Mouse (Mus musculus): ENCODE results near the gene Smad9. TPM values are rescaled to one million over a fixed set of nuclear protein-coding genes. Genes with fewer than 3 reads are reported as not detected.

Smad9 gene
- total and polyA plus RNA-seq, 3 experiments: 1.0 to 3.5 (median 1.6) TPM

DNA sequence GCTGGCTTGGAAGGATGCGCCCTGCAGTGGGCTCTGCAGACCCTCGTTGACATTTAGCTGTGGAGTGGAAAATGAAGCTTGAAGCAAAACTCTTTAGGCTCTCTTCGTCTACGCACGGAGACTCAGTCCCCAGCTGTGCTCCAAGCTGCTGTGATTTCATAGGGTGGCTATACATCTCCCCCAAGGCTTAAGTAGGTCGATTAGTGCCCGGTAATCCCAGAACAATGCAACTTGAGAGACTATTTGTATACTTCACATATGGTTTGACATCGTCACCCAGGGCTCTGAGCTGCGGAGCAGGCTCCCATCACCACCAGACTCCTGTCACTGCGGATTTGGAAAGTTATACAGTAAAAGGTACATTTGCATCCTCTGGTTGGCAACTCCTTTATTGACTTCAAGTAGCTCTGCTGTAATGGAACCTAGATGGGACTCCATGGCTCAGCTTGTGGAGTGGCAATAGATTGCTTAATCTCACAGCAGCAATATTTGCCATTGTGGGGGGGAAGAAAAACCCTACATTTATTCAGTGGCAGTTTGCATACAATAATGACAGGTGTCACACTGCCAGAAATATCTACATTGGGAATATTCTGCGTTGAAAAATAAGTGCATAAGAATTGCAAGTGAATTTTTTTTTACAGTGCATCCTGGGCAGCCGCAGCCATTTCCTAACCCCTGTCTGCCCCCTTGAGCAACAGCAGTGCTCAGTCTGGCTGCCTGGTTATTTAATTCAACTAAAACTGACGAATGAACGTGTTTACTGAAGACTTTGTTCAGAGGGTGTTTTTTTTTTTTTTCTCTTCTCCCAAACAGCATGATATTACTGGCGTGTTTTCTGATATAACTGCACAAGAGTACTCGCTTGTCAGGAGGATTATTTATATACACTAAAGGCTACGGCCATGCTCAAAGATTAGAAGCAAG lies 14.2 kb downstream of the Smad9 start:
- no peaks in the 10 kb centered on the region for H3K27me3 ChIP-seq (ENCODE audit: control insufficient read depth, insufficient read depth, low read length)
- WGBS: 74% methylated on average over 17 of the region's 17 CpGs
- H3K36me3 ChIP-seq (ENCODE audit: control insufficient read depth, insufficient read depth, low read length): no peaks in the 10 kb centered on the region
- H3K4me3 ChIP-seq: no peak overlapping the region
- H3K4me1 ChIP-seq (ENCODE audit: control insufficient read depth, insufficient read depth, low read length): no peaks in the 10 kb centered on the region
- intact Hi-C loops (cut with DNase I): no loop called here
- TF ChIP-seq CTCF (IDR thresholded peaks at IDR 0.05) (no peak), EP300 (IDR thresholded peaks at IDR 0.05; ENCODE audit: insufficient read depth, low read depth, low read length) (no peak), POLR2A (IDR thresholded peaks at IDR 0.05; ENCODE audit: insufficient read depth, low read depth, low read length) (no peak)
- no peaks in the 10 kb centered on the region for H3K79me2 ChIP-seq (replicated peaks; ENCODE audit: control insufficient read depth, insufficient read depth, low read length)
- no peak overlapping the region for H3K9ac ChIP-seq (ENCODE audit: low read depth, low read length)
- no peak overlapping the region for H3K27ac ChIP-seq
- DNase-seq: no peak

DNA sequence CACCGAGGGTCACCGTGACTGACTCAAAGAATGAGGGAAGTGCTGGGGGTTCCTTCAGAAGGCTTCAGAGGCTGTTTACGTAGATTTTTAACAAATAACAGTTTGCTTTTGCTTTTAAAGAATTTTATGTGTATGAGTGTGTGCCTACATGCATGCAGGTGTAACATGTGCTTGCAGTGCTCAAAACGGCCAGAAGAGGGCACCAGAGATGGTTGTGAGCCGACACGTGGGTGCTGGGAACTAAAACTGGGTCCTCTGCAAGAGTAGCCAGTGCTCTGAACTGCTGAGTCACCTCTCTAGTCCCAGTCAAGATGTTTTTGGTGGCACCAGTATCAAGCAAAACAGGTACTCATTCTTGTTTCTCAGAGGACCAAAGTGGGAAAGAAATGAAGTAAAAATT lies 18.2 kb downstream of the Smad9 start:
- H3K4me1 ChIP-seq (ENCODE audit: control insufficient read depth, insufficient read depth, low read length): no peaks in the 10 kb centered on the region
- H3K36me3 ChIP-seq (ENCODE audit: control insufficient read depth, insufficient read depth, low read length): no peaks in the 10 kb centered on the region
- intact Hi-C loops (cut with DNase I): no loop called here
- DNase-seq: no peak
- H3K4me3 ChIP-seq: no peak overlapping the region
- H3K27ac ChIP-seq: no peak overlapping the region
- 85% methylated on average over 6 of the region's 6 CpGs for WGBS
- H3K27me3 ChIP-seq (ENCODE audit: control insufficient read depth, insufficient read depth, low read length): no peaks in the 10 kb centered on the region
- no peak overlapping the region for H3K9ac ChIP-seq (ENCODE audit: low read depth, low read length)
- no peaks in the 10 kb centered on the region for H3K79me2 ChIP-seq (replicated peaks; ENCODE audit: control insufficient read depth, insufficient read depth, low read length)
- TF ChIP-seq EP300 (IDR thresholded peaks at IDR 0.05; ENCODE audit: insufficient read depth, low read depth, low read length) (no peak), CTCF (IDR thresholded peaks at IDR 0.05) (peak; percentile 25; the same call in 1 of the 2 replicates)

DNA sequence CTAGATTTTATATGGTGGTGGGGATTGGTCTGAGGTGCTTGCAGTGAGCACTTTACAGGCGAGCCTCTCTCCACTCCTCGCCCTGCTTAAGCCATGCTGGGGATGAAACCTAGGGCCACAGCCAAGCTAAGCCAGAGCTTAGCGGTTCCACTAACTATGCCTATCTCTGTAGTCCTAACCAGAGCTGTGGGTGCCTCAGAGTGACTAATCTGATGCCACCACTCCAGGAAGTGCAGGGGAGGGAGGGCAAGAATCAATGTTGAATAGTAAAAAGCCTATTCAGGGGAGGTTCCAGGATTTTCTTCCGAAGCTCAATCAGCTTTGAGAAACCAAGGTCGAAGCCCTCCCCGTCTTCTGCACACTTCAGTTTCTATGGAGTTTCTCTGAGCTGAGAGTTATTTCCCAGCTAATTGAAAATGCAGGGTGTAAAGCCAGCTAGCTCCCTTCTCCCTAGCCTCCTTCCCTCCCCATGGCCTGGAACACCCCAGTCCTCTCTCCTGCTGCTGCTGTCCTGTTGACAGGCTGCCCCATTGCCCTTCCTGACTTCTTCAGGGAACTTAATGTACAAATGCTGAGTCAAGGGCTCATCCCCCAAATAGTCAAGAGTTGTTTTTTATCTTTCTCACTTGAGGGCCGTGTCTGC lies 20.7 kb downstream of the Smad9 start:
- DNase-seq: no peak
- 67% methylated on average over 7 of the region's 7 CpGs for WGBS
- no peak overlapping the region for H3K4me3 ChIP-seq

GRCm38 (mm10) chr3:54790601-54791000 lies 35.2 kb downstream of the Smad9 start:
- Histone ChIP-seq H3K36me3 (ENCODE audit: control insufficient read depth, insufficient read depth, low read length) (no peaks in the 10 kb centered on the region), H3K27ac (no peak overlapping the region), H3K4me1 (ENCODE audit: control insufficient read depth, insufficient read depth, low read length) (no peaks in the 10 kb centered on the region), H3K9ac (ENCODE audit: low read depth, low read length) (no peak overlapping the region), H3K27me3 (ENCODE audit: control insufficient read depth, insufficient read depth, low read length) (no peaks in the 10 kb centered on the region), H3K79me2 (replicated peaks; ENCODE audit: control insufficient read depth, insufficient read depth, low read length) (no peaks in the 10 kb centered on the region), H3K4me3 (no peak overlapping the region)
- WGBS: 40% methylated on average over 2 of the region's 2 CpGs
- intact Hi-C loops (cut with DNase I): no loop called here
- no peak for DNase-seq
- TF ChIP-seq POLR2A (IDR thresholded peaks at IDR 0.05; ENCODE audit: insufficient read depth, low read depth, low read length): no peak
- TF ChIP-seq EP300 (IDR thresholded peaks at IDR 0.05; ENCODE audit: insufficient read depth, low read depth, low read length): no peak
- no peak for TF ChIP-seq CTCF (IDR thresholded peaks at IDR 0.05)

More for the DNA sequence above, 20.7 kb downstream of the Smad9 start:
- no peak overlapping the region for H3K27ac ChIP-seq
- no peak overlapping the region for H3K9ac ChIP-seq (ENCODE audit: low read depth, low read length)
- H3K79me2 ChIP-seq (replicated peaks; ENCODE audit: control insufficient read depth, insufficient read depth, low read length): no peaks in the 10 kb centered on the region
- H3K4me1 ChIP-seq (ENCODE audit: control insufficient read depth, insufficient read depth, low read length): no peaks in the 10 kb centered on the region
- H3K36me3 ChIP-seq (ENCODE audit: control insufficient read depth, insufficient read depth, low read length): no peaks in the 10 kb centered on the region
- intact Hi-C loops (cut with DNase I): no loop called here
- H3K27me3 ChIP-seq (ENCODE audit: control insufficient read depth, insufficient read depth, low read length): no peaks in the 10 kb centered on the region
- TF ChIP-seq POLR2A (IDR thresholded peaks at IDR 0.05; ENCODE audit: insufficient read depth, low read depth, low read length): no peak
- TF ChIP-seq EP300 (IDR thresholded peaks at IDR 0.05; ENCODE audit: insufficient read depth, low read depth, low read length): no peak
- no peak for TF ChIP-seq CTCF (IDR thresholded peaks at IDR 0.05)

- no peaks in the 10 kb centered on the region for H3K79me2 ChIP-seq (replicated peaks; ENCODE audit: control insufficient read depth, insufficient read depth, low read length)
- no peak for DNase-seq
- intact Hi-C loops (cut with DNase I): no loop called here
- 63% methylated on average over 10 of the region's 10 CpGs for WGBS
- no peak overlapping the region for H3K9ac ChIP-seq (ENCODE audit: low read depth, low read length)
- no peak overlapping the region for H3K27ac ChIP-seq
- TF ChIP-seq EP300 (IDR thresholded peaks at IDR 0.05; ENCODE audit: insufficient read depth, low read depth, low read length) (no peak), CTCF (IDR thresholded peaks at IDR 0.05) (no peak), POLR2A (IDR thresholded peaks at IDR 0.05; ENCODE audit: insufficient read depth, low read depth, low read length) (no peak)
- no peaks in the 10 kb centered on the region for H3K4me1 ChIP-seq (ENCODE audit: control insufficient read depth, insufficient read depth, low read length)
- no peak overlapping the region for H3K4me3 ChIP-seq
- no peaks in the 10 kb centered on the region for H3K27me3 ChIP-seq (ENCODE audit: control insufficient read depth, insufficient read depth, low read length)
- no peaks in the 10 kb centered on the region for H3K36me3 ChIP-seq (ENCODE audit: control insufficient read depth, insufficient read depth, low read length)
Observed at GRCm38 (mm10) chr3:54791822-54792677, 36.7 kb downstream of the Smad9 start.
